Mouse (Mus musculus): ENCODE data around the gene Hdac7. TPM values are rescaled to one million over a fixed set of nuclear protein-coding genes. Genes with fewer than 3 reads are reported as not detected.
A peak's percentile ranks its signal among the peaks of the same experiment; 100 is the strongest.

Gene Hdac7
- polyA plus RNA-seq, 1 experiment: 827 TPM

- 82% methylated on average over 13 of the region's 13 CpGs for WGBS
- H3K27ac ChIP-seq (ENCODE audit: control insufficient read depth, insufficient read depth, low read length): peak overlapping the region; percentile 2; the same call in 1 of the 2 replicates
These were observed 79.1 kb downstream of the Hdac7 start for GRCm38 (mm10) chr15:97765090-97765794.

GRCm38 (mm10) chr15:97764532-97764931 is 79.8 kb downstream of the Hdac7 start:
- Histone ChIP-seq H3K27ac (ENCODE audit: control insufficient read depth, insufficient read depth, low read length) (peak overlapping the region; percentile 17; the same call in 1 of the 2 replicates), H3K4me3 (ENCODE audit: control insufficient read depth, insufficient read depth, low read length) (no peak overlapping the region), H3K36me3 (ENCODE audit: control insufficient read depth, insufficient read depth, low read length) (peaks cover 3% of the 10 kb centered on the region; the same call in 1 of the 2 replicates), H3K4me1 (replicated peaks; ENCODE audit: control insufficient read depth, insufficient read depth, low read length) (peaks cover 69% of the 10 kb centered on the region), H3K27me3 (ENCODE audit: control insufficient read depth, insufficient read depth, low read length) (no peaks in the 10 kb centered on the region)
- DNase-seq: no peak
- TF ChIP-seq POLR2A (IDR thresholded peaks at IDR 0.05; ENCODE audit: control insufficient read depth, extremely low read depth, insufficient read depth, low read length, poor library complexity) (no peak), CTCF (IDR thresholded peaks at IDR 0.05; ENCODE audit: borderline replicate concordance, control insufficient read depth, extremely low read depth, insufficient read depth, low read length, poor library complexity) (no peak)
- WGBS: 86% methylated on average over 2 of the region's 2 CpGs

More at GRCm38 (mm10) chr15:97765090-97765794, 79.1 kb downstream of the Hdac7 start:
- TF ChIP-seq CTCF (IDR thresholded peaks at IDR 0.05; ENCODE audit: borderline replicate concordance, control insufficient read depth, extremely low read depth, insufficient read depth, low read length, poor library complexity) (no peak), POLR2A (IDR thresholded peaks at IDR 0.05; ENCODE audit: control insufficient read depth, extremely low read depth, insufficient read depth, low read length, poor library complexity) (no peak)
- Histone ChIP-seq H3K4me3 (ENCODE audit: control insufficient read depth, insufficient read depth, low read length) (no peak overlapping the region), H3K36me3 (ENCODE audit: control insufficient read depth, insufficient read depth, low read length) (peaks cover under 1% of the 10 kb centered on the region; the same call in 1 of the 2 replicates), H3K4me1 (replicated peaks; ENCODE audit: control insufficient read depth, insufficient read depth, low read length) (peaks cover 71% of the 10 kb centered on the region), H3K27me3 (ENCODE audit: control insufficient read depth, insufficient read depth, low read length) (no peaks in the 10 kb centered on the region)
- DNase-seq: no peak

GRCm38 (mm10) chr15:97763256-97764049 is 80.8 kb downstream of the Hdac7 start:
- DNase-seq: no peak
- Histone ChIP-seq H3K4me1 (replicated peaks; ENCODE audit: control insufficient read depth, insufficient read depth, low read length) (peaks cover 62% of the 10 kb centered on the region), H3K4me3 (ENCODE audit: control insufficient read depth, insufficient read depth, low read length) (no peak overlapping the region), H3K27ac (ENCODE audit: control insufficient read depth, insufficient read depth, low read length) (peak overlapping the region; percentile 57), H3K36me3 (ENCODE audit: control insufficient read depth, insufficient read depth, low read length) (peaks cover 3% of the 10 kb centered on the region; the same call in 1 of the 2 replicates), H3K27me3 (ENCODE audit: control insufficient read depth, insufficient read depth, low read length) (no peaks in the 10 kb centered on the region)
- no peak for TF ChIP-seq POLR2A (IDR thresholded peaks at IDR 0.05; ENCODE audit: control insufficient read depth, extremely low read depth, insufficient read depth, low read length, poor library complexity)
- TF ChIP-seq CTCF (IDR thresholded peaks at IDR 0.05; ENCODE audit: borderline replicate concordance, control insufficient read depth, extremely low read depth, insufficient read depth, low read length, poor library complexity): no peak
- 40% methylated on average over 9 of the region's 9 CpGs for WGBS

- 93% methylated on average over 9 of the region's 9 CpGs for WGBS
- TF ChIP-seq POLR2A (IDR thresholded peaks at IDR 0.05; ENCODE audit: control insufficient read depth, extremely low read depth, insufficient read depth, low read length, poor library complexity): no peak
- no peak for TF ChIP-seq CTCF (IDR thresholded peaks at IDR 0.05; ENCODE audit: borderline replicate concordance, control insufficient read depth, extremely low read depth, insufficient read depth, low read length, poor library complexity)
- DNase-seq: no peak
- H3K27ac ChIP-seq (ENCODE audit: control insufficient read depth, insufficient read depth, low read length): no peak overlapping the region
- peaks cover 3% of the 10 kb centered on the region; the same call in 1 of the 2 replicates for H3K36me3 ChIP-seq (ENCODE audit: control insufficient read depth, insufficient read depth, low read length)
- H3K27me3 ChIP-seq (ENCODE audit: control insufficient read depth, insufficient read depth, low read length): no peaks in the 10 kb centered on the region
- H3K4me1 ChIP-seq (replicated peaks; ENCODE audit: control insufficient read depth, insufficient read depth, low read length): peaks cover 56% of the 10 kb centered on the region
- no peak overlapping the region for H3K4me3 ChIP-seq (ENCODE audit: control insufficient read depth, insufficient read depth, low read length)
These were observed 81.6 kb downstream of the Hdac7 start for GRCm38 (mm10) chr15:97762733-97763132.

- Histone ChIP-seq H3K4me1 (replicated peaks; ENCODE audit: control insufficient read depth, insufficient read depth, low read length) (peaks cover 45% of the 10 kb centered on the region), H3K4me3 (ENCODE audit: control insufficient read depth, insufficient read depth, low read length) (no peak overlapping the region), H3K36me3 (ENCODE audit: control insufficient read depth, insufficient read depth, low read length) (peaks cover 3% of the 10 kb centered on the region; the same call in 1 of the 2 replicates), H3K27me3 (ENCODE audit: control insufficient read depth, insufficient read depth, low read length) (no peaks in the 10 kb centered on the region), H3K27ac (ENCODE audit: control insufficient read depth, insufficient read depth, low read length) (no peak overlapping the region)
- no peak for DNase-seq
- WGBS: 96% methylated on average over 13 of the region's 13 CpGs
- TF ChIP-seq POLR2A (IDR thresholded peaks at IDR 0.05; ENCODE audit: control insufficient read depth, extremely low read depth, insufficient read depth, low read length, poor library complexity) (no peak), CTCF (IDR thresholded peaks at IDR 0.05; ENCODE audit: borderline replicate concordance, control insufficient read depth, extremely low read depth, insufficient read depth, low read length, poor library complexity) (no peak)
These were observed 82.9 kb downstream of the Hdac7 start for GRCm38 (mm10) chr15:97761438-97761837.

- no peak overlapping the region for H3K27ac ChIP-seq (ENCODE audit: control insufficient read depth, insufficient read depth, low read length)
- H3K27me3 ChIP-seq (ENCODE audit: control insufficient read depth, insufficient read depth, low read length): no peaks in the 10 kb centered on the region
- no peak for TF ChIP-seq CTCF (IDR thresholded peaks at IDR 0.05; ENCODE audit: borderline replicate concordance, control insufficient read depth, extremely low read depth, insufficient read depth, low read length, poor library complexity)
- TF ChIP-seq POLR2A (IDR thresholded peaks at IDR 0.05; ENCODE audit: control insufficient read depth, extremely low read depth, insufficient read depth, low read length, poor library complexity): no peak
- no peak overlapping the region for H3K4me3 ChIP-seq (ENCODE audit: control insufficient read depth, insufficient read depth, low read length)
- H3K36me3 ChIP-seq (ENCODE audit: control insufficient read depth, insufficient read depth, low read length): peaks cover 3% of the 10 kb centered on the region; the same call in 1 of the 2 replicates
- 92% methylated on average over 5 of the region's 5 CpGs for WGBS
- DNase-seq: no peak
- peaks cover 40% of the 10 kb centered on the region for H3K4me1 ChIP-seq (replicated peaks; ENCODE audit: control insufficient read depth, insufficient read depth, low read length)
These were observed 83.3 kb downstream of the Hdac7 start for GRCm38 (mm10) chr15:97760952-97761351.
